Mouse (Mus musculus) lung, postnatal 4 days (tissue): ENCODE results near the gene Mrgprg.

ENCODE experiments used
- DNase-seq, 2 experiments: peaks; one replicate each; pipeline ENCODE4 v3.0.0; 2021

Gene Mrgprg

GRCm38 (mm10) chr7:143755357-143756124, 11.3 kb downstream of the Mrgprg start:
- DNase-seq = no peak

- peak; percentile 52 to 76 for DNase-seq
Observed at GRCm38 (mm10) chr7:143753990-143754715, 12.6 kb downstream of the Mrgprg start.

GRCm38 (mm10) chr7:143752606-143753005, 14.2 kb downstream of the Mrgprg start:
- DNase-seq = no peak

GRCm38 (mm10) chr7:143752056-143752455, 14.7 kb downstream of the Mrgprg start:
- DNase-seq = no peak

- no peak for DNase-seq
Observed at GRCm38 (mm10) chr7:143751380-143751779, 15.4 kb downstream of the Mrgprg start.

GRCm38 (mm10) chr7:143749045-143749444, 17.7 kb downstream of the Mrgprg start:
- DNase-seq = no peak

- DNase-seq = peak; percentile 90 to 92
Observed at GRCm38 (mm10) chr7:143748041-143748868, 18.5 kb downstream of the Mrgprg start.

GRCm38 (mm10) chr7:143740653-143741052, 26.1 kb downstream of the Mrgprg start:
- DNase-seq = no peak

GRCm38 (mm10) chr7:143739511-143740461, 27.0 kb downstream of the Mrgprg start:
- peak; percentile 91 to 93 for DNase-seq

- peak; percentile 46 to 58 for DNase-seq
Observed at GRCm38 (mm10) chr7:143738601-143739006, 28.2 kb downstream of the Mrgprg start.

- DNase-seq = no peak
Observed at GRCm38 (mm10) chr7:143738194-143738593, 28.6 kb downstream of the Mrgprg start.

GRCm38 (mm10) chr7:143733746-143734145, 33.0 kb downstream of the Mrgprg start:
- DNase-seq = no peak

GRCm38 (mm10) chr7:143729886-143730285, 36.9 kb downstream of the Mrgprg start:
- DNase-seq = peak; percentile 38 to 61

GRCm38 (mm10) chr7:143726396-143726795, 40.4 kb downstream of the Mrgprg start:
- peak in 1 of 2 experiments; percentile 20 for DNase-seq

- peak; percentile 65 to 85 for DNase-seq
Observed at GRCm38 (mm10) chr7:143723841-143724240, 43.0 kb downstream of the Mrgprg start.

- no peak for DNase-seq
Observed at GRCm38 (mm10) chr7:143722646-143723045, 44.1 kb downstream of the Mrgprg start.

GRCm38 (mm10) chr7:143717811-143718210, 49.0 kb downstream of the Mrgprg start:
- peak; percentile 72 to 86 for DNase-seq
